Mouse (Mus musculus) lung, postnatal 25 days (tissue): Measurements from ENCODE around the gene Elmod2.

Experiments
- DNase-seq: peaks from one replicate; pipeline ENCODE4 v3.0.0; 2022; ENCODE audit warnings: low spot score

Gene Elmod2

GRCm38 (mm10) chr8:83274470-83274869 is 57.8 kb downstream of the Elmod2 start:
- no peak for DNase-seq

DNA sequence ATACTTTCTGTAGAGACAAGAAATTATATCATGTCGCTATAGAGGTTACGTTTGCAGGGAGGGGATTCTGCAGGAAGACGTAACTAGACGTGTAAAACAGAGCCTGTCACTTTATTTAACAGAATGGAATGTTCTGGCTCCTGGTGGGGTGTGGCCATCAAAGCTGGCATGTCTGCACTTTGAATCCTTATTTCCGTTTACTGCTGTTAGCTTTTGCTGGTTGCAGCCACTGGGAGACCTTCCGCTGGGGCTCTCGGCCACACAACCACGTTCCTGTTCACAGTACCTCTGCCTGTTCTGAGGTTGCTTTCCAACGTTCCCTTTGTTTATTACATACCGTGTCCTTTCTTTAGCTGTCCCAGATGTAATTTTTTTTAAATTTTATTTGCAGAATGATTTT is 59.8 kb downstream of the Elmod2 start:
- DNase-seq: peak; percentile 25

GRCm38 (mm10) chr8:83271172-83271571 is 61.1 kb downstream of the Elmod2 start:
- no peak for DNase-seq
